Mouse (Mus musculus): ENCODE measurements around the gene Pdk4. TPM values are rescaled to one million over a fixed set of nuclear protein-coding genes. Genes with fewer than 3 reads are reported as not detected.

The Pdk4 gene
- polyA plus RNA-seq (2012; ENCODE audit: insufficient read depth, insufficient read length, missing spikeins), result 0.23 and 0.42 TPM in 2 replicates

- no peak for TF ChIP-seq POLR2A (IDR thresholded peaks at IDR 0.05; ENCODE audit: borderline replicate concordance, low read depth, low read length)
- TF ChIP-seq CTCF (IDR thresholded peaks at IDR 0.05; ENCODE audit: low read depth, low read length), result no peak
- no peaks in the 10 kb centered on the region for H3K4me1 ChIP-seq (ENCODE audit: control insufficient read depth, insufficient read depth, low read length)
- no peak within 1 kb of the TSS for H3K27ac ChIP-seq (ENCODE audit: insufficient read depth, low read depth, low read length)
- peak within 1 kb of the TSS; percentile 33; the same call in 1 of the 2 replicates for H3K4me3 ChIP-seq (ENCODE audit: insufficient read depth, low read length)
Measured at GRCm38 (mm10) chr6:5495961-5496853, at the start of gene Pdk4. TSS of gene Pdk4 (minus strand) at chr6:5496309.

GRCm38 (mm10) chr6:5537855-5538365 is 41.8 kb upstream of the Pdk4 start:
- Histone ChIP-seq H3K4me1 (ENCODE audit: control insufficient read depth, insufficient read depth, low read length) (no peaks in the 10 kb centered on the region), H3K4me3 (ENCODE audit: insufficient read depth, low read length) (no peak overlapping the region), H3K27ac (ENCODE audit: insufficient read depth, low read depth, low read length) (no peak overlapping the region)
- no peak for TF ChIP-seq CTCF (IDR thresholded peaks at IDR 0.05; ENCODE audit: low read depth, low read length)
- TF ChIP-seq POLR2A (IDR thresholded peaks at IDR 0.05; ENCODE audit: borderline replicate concordance, low read depth, low read length), result no peak

GRCm38 (mm10) chr6:5535754-5536153 is 39.6 kb upstream of the Pdk4 start:
- no peak for TF ChIP-seq CTCF (IDR thresholded peaks at IDR 0.05; ENCODE audit: low read depth, low read length)
- TF ChIP-seq POLR2A (IDR thresholded peaks at IDR 0.05; ENCODE audit: borderline replicate concordance, low read depth, low read length), result no peak
- H3K4me3 ChIP-seq (ENCODE audit: insufficient read depth, low read length), result no peak overlapping the region
- H3K4me1 ChIP-seq (ENCODE audit: control insufficient read depth, insufficient read depth, low read length), result no peaks in the 10 kb centered on the region
- H3K27ac ChIP-seq (ENCODE audit: insufficient read depth, low read depth, low read length), result no peak overlapping the region

- Histone ChIP-seq H3K27ac (ENCODE audit: insufficient read depth, low read depth, low read length) (no peak overlapping the region), H3K4me3 (ENCODE audit: insufficient read depth, low read length) (no peak overlapping the region), H3K4me1 (ENCODE audit: control insufficient read depth, insufficient read depth, low read length) (no peaks in the 10 kb centered on the region)
- TF ChIP-seq CTCF (IDR thresholded peaks at IDR 0.05; ENCODE audit: low read depth, low read length) (no peak), POLR2A (IDR thresholded peaks at IDR 0.05; ENCODE audit: borderline replicate concordance, low read depth, low read length) (no peak)
Measured at GRCm38 (mm10) chr6:5517091-5517490, 21.0 kb upstream of the Pdk4 start.

- Histone ChIP-seq H3K27ac (ENCODE audit: insufficient read depth, low read depth, low read length) (no peak overlapping the region), H3K4me1 (ENCODE audit: control insufficient read depth, insufficient read depth, low read length) (no peaks in the 10 kb centered on the region; the same call in 1 of the 2 replicates), H3K4me3 (ENCODE audit: insufficient read depth, low read length) (no peak overlapping the region)
- TF ChIP-seq POLR2A (IDR thresholded peaks at IDR 0.05; ENCODE audit: borderline replicate concordance, low read depth, low read length) (no peak), CTCF (IDR thresholded peaks at IDR 0.05; ENCODE audit: low read depth, low read length) (no peak)
Measured at GRCm38 (mm10) chr6:5509757-5510156, 13.6 kb upstream of the Pdk4 start.

- Histone ChIP-seq H3K4me3 (ENCODE audit: insufficient read depth, low read length) (no peak overlapping the region), H3K27ac (ENCODE audit: insufficient read depth, low read depth, low read length) (no peak overlapping the region), H3K4me1 (ENCODE audit: control insufficient read depth, insufficient read depth, low read length) (no peaks in the 10 kb centered on the region; the same call in 1 of the 2 replicates)
- TF ChIP-seq POLR2A (IDR thresholded peaks at IDR 0.05; ENCODE audit: borderline replicate concordance, low read depth, low read length) (no peak), CTCF (IDR thresholded peaks at IDR 0.05; ENCODE audit: low read depth, low read length) (no peak)
Measured at GRCm38 (mm10) chr6:5509303-5509702, 13.2 kb upstream of the Pdk4 start.

GRCm38 (mm10) chr6:5507821-5508220 is 11.7 kb upstream of the Pdk4 start:
- Histone ChIP-seq H3K4me3 (ENCODE audit: insufficient read depth, low read length) (no peak overlapping the region), H3K4me1 (ENCODE audit: control insufficient read depth, insufficient read depth, low read length) (no peaks in the 10 kb centered on the region; the same call in 1 of the 2 replicates), H3K27ac (ENCODE audit: insufficient read depth, low read depth, low read length) (no peak overlapping the region)
- TF ChIP-seq CTCF (IDR thresholded peaks at IDR 0.05; ENCODE audit: low read depth, low read length) (no peak), POLR2A (IDR thresholded peaks at IDR 0.05; ENCODE audit: borderline replicate concordance, low read depth, low read length) (no peak)

GRCm38 (mm10) chr6:5506271-5506670 is 10.2 kb upstream of the Pdk4 start:
- no peak overlapping the region for H3K4me3 ChIP-seq (ENCODE audit: insufficient read depth, low read length)
- H3K4me1 ChIP-seq (ENCODE audit: control insufficient read depth, insufficient read depth, low read length), result no peaks in the 10 kb centered on the region; the same call in 1 of the 2 replicates
- no peak overlapping the region for H3K27ac ChIP-seq (ENCODE audit: insufficient read depth, low read depth, low read length)
- TF ChIP-seq CTCF (IDR thresholded peaks at IDR 0.05; ENCODE audit: low read depth, low read length) (no peak), POLR2A (IDR thresholded peaks at IDR 0.05; ENCODE audit: borderline replicate concordance, low read depth, low read length) (no peak)

GRCm38 (mm10) chr6:5502810-5503209 is 6.7 kb upstream of the Pdk4 start:
- Histone ChIP-seq H3K27ac (ENCODE audit: insufficient read depth, low read depth, low read length) (no peak overlapping the region), H3K4me3 (ENCODE audit: insufficient read depth, low read length) (no peak overlapping the region), H3K4me1 (ENCODE audit: control insufficient read depth, insufficient read depth, low read length) (no peaks in the 10 kb centered on the region)
- TF ChIP-seq POLR2A (IDR thresholded peaks at IDR 0.05; ENCODE audit: borderline replicate concordance, low read depth, low read length) (no peak), CTCF (IDR thresholded peaks at IDR 0.05; ENCODE audit: low read depth, low read length) (no peak)

- no peak overlapping the region for H3K4me3 ChIP-seq (ENCODE audit: insufficient read depth, low read length)
- no peak overlapping the region for H3K27ac ChIP-seq (ENCODE audit: insufficient read depth, low read depth, low read length)
- H3K4me1 ChIP-seq (ENCODE audit: control insufficient read depth, insufficient read depth, low read length), result no peaks in the 10 kb centered on the region
- TF ChIP-seq POLR2A (IDR thresholded peaks at IDR 0.05; ENCODE audit: borderline replicate concordance, low read depth, low read length), result no peak
Measured at GRCm38 (mm10) chr6:5501551-5501950, 5.4 kb upstream of the Pdk4 start.

Measured in bone marrow macrophage, adult 2 months (primary cell).